Mouse (Mus musculus): ENCODE measurements at regions not wholly inside any gene's neighbourhood (a gene's known extent, or its start where the extent isn't known, plus 50 kb on each side); places are given as distances from the start of the nearest gene placed in this dataset.
A peak's percentile ranks its signal among the peaks of the same experiment; 100 is the strongest.

GRCm38 (mm10) chr16:90666271-90666986 lies 60.8 kb downstream of the Mis18a start:
- DNase-seq: no peak
- intact Hi-C loops (cut with DNase I): no loop called here

DNA sequence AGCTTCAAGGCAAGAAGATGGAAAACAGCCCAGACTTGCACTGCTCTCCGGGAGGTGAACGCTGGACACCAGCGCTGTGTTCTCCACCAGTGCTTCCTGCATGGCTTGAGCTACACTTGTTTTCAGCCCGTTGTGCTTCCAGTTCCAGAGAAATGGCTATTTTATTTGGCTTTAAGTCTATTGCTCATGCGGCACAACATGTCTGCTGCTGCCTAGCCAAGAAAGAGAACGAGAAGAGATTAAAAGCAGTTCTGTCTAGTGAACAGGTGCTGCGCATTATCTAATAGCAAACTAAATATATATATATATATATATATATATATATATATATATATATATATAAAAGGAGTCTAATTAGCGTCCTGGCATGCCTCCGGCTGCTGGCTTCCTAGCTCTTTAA lies 63.1 kb downstream of the Mis18a start:
- intact Hi-C loops (cut with DNase I): no loop called here
- DNase-seq: no peak

GRCm38 (mm10) chr16:90658050-90658449 lies 69.2 kb downstream of the Mis18a start:
- no peak for DNase-seq
- intact Hi-C loops (cut with DNase I): no loop called here

DNA sequence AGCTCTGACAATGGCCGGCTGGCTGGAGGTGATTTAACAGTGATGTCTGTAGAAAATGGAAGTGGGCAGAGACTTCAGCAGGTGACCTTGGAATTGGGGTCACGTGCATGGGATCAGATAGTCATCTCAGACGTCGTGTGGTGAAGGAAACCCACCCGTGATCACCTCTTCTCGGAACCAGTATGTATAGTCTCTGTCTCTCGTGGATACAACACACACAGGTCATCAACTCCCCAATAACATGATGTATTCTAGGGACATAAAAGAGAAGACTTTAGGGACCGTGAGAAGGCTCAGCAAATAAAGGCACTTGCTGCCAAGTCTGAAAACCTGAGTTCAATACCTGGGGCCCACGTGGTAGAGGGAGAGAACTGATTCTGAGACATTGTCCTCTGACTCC lies 70.2 kb downstream of the Mis18a start:
- no peak for DNase-seq
- intact Hi-C loops (cut with DNase I): no loop called here

DNA sequence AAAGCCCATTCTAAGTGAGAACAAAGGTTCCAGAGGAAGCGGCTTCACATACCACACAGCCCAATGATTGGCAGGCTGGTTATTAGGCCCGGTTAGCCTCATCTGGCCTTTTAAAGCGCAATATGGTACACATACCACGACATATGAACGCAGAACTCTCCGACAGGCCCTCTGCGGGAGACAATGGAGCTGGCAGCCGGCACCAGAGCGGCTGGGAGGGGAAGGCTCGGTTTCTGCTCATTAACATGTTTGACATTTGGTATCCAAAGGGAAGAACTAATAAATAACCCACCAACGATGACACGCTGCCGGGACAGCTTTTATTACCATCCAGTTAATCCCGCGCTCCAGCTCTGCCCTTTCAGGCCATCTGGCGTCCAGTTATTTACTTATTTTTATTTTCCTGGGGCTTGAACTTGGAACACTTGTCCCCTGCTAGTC lies 70.6 kb downstream of the Mis18a start:
- intact Hi-C loops (cut with DNase I): no loop called here
- no peak for DNase-seq

DNA sequence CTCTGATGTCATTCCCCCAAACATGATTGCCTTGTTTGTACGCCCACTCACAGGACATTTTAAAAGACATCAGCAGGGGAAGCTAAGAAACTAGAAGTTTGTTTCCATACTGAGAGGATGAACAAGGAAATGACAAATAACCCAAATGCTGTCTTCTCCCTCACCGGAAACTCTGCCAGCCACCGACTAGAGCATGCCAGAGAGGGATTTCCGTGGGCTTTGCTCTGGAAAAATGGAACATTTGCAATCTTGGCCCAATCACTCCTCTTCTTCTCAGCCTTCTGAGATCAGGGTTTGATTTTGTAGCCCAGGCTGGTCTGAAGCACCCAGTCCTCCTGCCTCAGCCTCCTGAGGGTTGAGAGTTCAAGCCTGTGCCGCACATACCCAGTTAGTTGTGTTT lies 72.4 kb downstream of the Mis18a start:
- intact Hi-C loops (cut with DNase I): no loop called here
- DNase-seq: no peak

DNA sequence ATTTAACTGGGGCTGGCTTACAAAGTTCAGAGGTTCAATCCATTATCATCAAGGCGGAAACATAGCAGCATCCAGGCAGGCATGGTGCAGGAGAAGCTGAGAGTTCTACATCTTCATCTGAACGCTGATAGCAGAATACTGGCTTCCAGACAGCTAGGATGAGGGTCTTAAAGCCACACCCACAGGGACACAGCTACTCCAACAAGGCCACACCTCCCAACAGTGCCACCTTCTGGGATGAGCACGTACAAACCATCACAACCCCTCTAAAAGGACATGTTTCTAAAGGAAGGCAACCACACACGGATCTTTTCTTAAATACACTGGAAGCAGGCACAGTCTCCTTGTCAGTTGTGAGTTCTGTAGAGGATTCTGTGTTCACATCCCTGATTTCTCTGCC lies 74.4 kb downstream of the Mis18a start:
- intact Hi-C loops (cut with DNase I): no loop called here
- DNase-seq: no peak

DNA sequence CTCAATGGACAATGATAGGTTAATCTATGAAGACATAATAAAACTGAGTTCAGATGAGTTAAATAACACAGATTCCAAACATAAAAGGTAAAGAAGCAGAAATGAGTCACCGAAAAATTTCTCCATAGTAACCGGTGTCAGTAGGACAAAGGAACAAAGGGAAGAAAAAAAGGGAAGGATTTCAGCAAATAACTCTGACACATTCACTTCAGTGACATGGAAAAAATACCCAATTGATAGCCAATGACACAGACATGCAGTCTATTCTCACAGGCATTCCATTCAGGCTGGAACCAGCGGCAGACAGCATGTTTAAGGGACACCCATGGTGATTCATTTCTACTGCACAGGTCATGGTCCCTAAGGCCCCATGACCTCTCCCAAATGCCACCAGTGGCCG lies 79.0 kb downstream of the Mis18a start:
- intact Hi-C loops (cut with DNase I): no loop called here
- DNase-seq: no peak

DNA sequence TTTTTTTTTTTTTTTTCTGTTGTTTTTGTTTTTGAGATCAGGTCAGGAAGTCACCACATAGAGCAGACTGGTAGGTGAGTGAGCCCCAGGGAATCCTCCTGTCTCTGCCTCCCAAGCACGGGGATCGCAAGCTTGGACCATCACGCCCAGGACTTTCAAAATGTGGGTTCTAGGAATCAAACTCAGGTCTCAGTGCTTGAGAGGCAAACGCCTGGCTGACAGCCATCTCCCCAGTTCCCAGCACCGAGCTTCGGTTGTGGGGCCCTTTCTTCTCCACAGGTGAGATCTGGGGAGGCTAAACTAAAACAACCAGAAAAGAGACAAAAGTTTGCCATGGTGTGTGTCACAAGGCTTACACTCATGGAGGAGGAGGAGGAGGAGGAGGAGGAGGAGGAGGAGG lies 84.5 kb downstream of the Mis18a start:
- DNase-seq: no peak
- intact Hi-C loops (cut with DNase I): no loop called here

DNA sequence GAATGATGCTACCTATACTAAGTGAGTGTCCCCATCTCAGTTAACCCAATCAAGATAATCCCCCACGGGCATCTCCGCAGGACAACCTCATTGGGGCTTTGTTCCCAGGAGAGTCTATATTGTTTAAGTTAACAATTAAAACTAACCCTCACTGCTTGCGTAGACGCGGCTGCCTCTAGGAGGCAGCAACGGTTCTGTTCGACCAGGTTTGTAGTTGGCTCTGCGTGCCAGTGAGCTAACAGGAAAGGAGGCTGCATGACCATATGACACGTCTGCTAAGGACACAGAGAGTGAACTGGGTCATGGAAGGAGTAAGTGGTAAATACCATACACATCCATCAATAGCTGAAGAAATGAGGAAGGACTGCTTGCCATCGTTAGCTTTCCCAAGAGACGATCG lies 92.0 kb downstream of the Mis18a start:
- no peak for DNase-seq
- intact Hi-C loops (cut with DNase I): no loop called here

- DNase-seq: peak in 1 of 2 experiments; percentile 6
Observed at GRCm38 (mm10) chr16:90629976-90630375, 97.2 kb downstream of the Mis18a start.

DNA sequence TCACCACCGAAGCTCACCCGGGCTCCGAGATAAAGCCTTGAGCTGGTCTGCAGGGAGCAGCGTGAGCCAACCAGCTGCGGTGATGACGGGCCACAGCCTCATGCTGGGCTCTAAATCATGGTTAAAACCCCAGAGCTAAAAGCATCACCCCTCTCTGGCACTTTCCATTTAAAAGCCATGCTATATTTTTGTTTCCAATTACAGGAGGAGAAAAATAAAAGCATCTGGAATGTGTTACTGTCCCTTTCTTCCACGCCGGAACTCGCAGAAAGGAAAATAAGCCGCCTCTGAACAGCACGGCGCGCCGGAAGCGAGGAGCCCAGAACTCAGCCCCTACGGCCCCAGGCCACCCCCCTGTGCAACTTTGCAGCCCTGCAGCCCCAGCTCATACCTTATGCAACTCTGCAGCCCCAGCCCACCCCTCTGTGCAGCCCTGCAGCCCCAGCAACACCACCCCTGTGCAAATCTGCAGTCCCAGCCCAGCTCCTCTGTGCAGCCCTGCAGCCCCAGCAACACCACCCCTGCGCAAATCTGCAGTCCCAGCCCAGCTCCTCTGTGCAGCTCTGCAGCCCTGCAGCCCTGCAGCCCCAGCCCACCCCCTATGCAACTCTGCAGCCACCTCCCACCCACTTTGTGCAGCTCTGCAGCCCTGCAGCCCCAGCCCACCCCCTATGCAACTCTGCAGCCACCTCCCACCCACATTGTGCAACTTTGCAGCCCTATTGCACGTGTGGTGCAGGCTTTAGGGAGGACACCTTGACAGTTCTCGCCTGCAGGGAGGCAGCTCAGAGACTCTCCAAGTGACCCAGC lies 97.9 kb downstream of the Mis18a start:
- DNase-seq: peak; percentile 10 to 32
- intact Hi-C loops (cut with DNase I): loop anchor here (5.0 kb wide), 1 partner anchor 247 kb away; no protein-coding TSS in a partner anchor

More at GRCm38 (mm10) chr16:90629976-90630375, 97.2 kb downstream of the Mis18a start:
- intact Hi-C loops (cut with DNase I): loop anchor here (5.0 kb wide), 2 partner anchors 82 to 248 kb away; no protein-coding TSS in a partner anchor

- peak; percentile 26 to 44 for DNase-seq
Observed at GRCm38 (mm10) chr16:90628605-90629120, 98.5 kb downstream of the Mis18a start.

GRCm38 (mm10) chr16:90626035-90626670 lies 101.1 kb downstream of the Mis18a start:
- intact Hi-C loops (cut with DNase I): loop anchor here (5.0 kb wide), 1 partner anchor 244 kb away; no protein-coding TSS in a partner anchor

More at GRCm38 (mm10) chr16:90628605-90629120, 98.5 kb downstream of the Mis18a start:
- intact Hi-C loops (cut with DNase I): loop anchor here (5.0 kb wide), 1 partner anchor 246 kb away; no protein-coding TSS in a partner anchor

DNA sequence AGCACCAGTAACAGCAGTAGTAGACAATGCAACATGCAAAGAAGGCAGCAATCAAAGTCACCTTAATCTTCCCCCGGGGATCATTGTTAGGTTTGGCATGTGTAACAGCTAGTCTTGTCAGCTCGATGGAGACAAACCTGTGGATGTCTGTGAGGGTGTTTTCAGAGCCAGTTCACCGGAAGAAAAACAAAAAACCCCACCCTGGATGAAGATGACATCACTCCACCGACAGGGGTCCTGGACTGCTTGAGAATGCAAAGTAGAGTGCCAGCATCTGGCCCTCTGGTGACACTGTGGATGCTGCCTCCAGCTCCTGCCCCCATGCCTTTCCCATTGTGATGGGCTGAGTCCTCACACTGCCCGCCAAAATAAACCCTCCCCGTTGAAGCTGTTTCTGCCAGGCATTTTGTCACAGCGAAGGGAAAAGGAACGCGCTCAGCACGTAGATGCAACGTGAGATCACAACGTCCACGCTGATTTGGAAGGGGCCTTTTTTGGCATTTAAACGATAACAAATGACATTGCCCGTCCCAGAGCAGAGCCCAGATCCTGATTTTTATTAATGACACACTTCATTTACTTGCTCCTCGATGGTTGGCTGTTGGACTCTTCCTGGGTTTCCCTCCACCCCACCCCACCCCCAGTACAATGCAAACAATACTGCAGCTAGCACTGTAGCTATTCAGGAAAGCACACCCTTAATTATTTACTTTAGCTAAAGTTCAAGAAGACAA lies 101.7 kb downstream of the Mis18a start:
- intact Hi-C loops (cut with DNase I): loop anchor here (5.0 kb wide), 1 partner anchor 243 kb away; no protein-coding TSS in a partner anchor
- DNase-seq: peak in 1 of 2 experiments; percentile 5

More at GRCm38 (mm10) chr16:90626035-90626670, 101.1 kb downstream of the Mis18a start:
- DNase-seq: no peak

- intact Hi-C loops (cut with DNase I): no loop called here
- peak; percentile 76 for DNase-seq
Observed at GRCm38 (mm10) chr16:90624039-90624625, 103.1 kb downstream of the Mis18a start.

GRCm38 (mm10) chr16:90622677-90623225 lies 104.5 kb downstream of the Mis18a start:
- no peak for DNase-seq
- intact Hi-C loops (cut with DNase I): no loop called here

DNA sequence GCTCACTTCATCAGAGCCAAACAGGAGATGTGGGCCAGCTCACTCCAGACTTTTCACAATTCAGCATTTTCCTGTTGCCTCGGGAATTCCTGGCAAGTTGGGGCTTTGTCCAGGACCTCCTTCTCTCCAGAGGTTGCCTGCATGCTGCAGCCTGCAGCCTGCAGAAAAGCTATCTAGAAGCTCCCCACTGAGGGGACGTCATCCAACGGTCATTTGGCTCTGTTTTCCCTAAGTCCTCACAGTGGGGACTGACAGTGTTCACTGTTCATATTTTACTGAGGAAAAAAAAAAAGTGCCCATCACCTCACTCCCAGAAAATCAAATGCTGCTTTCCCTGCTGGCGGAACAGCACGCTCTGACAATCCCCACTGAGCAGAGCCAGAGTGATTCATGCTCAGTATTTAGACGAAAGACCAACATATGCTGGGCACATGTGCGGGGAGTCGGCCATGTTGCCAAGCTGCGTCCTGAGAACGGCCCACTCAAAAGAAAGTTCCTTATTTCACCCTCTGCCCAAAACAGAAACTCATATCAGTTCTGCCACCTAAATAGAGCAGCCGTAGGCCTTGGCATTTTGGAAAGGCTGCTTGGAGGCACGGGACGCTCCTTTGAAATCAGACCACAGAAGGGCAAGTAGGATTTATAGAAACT lies 105.3 kb downstream of the Mis18a start:
- DNase-seq: peak; percentile 9 to 22
- intact Hi-C loops (cut with DNase I): no loop called here
